Mouse (Mus musculus) testis, postnatal 14 days (tissue): ENCODE measurements around the gene Casp9.
"Not testable (repeated sequence)": the region's sequence is repeated elsewhere in the genome, so short reads cannot be mapped to it uniquely, and the experiment has no call there.

ENCODE experiments used
- DNase-seq: peaks from one replicate; pipeline ENCODE4 v3.0.0; 2021; ENCODE audit warnings: low spot score

The Casp9 gene

DNA sequence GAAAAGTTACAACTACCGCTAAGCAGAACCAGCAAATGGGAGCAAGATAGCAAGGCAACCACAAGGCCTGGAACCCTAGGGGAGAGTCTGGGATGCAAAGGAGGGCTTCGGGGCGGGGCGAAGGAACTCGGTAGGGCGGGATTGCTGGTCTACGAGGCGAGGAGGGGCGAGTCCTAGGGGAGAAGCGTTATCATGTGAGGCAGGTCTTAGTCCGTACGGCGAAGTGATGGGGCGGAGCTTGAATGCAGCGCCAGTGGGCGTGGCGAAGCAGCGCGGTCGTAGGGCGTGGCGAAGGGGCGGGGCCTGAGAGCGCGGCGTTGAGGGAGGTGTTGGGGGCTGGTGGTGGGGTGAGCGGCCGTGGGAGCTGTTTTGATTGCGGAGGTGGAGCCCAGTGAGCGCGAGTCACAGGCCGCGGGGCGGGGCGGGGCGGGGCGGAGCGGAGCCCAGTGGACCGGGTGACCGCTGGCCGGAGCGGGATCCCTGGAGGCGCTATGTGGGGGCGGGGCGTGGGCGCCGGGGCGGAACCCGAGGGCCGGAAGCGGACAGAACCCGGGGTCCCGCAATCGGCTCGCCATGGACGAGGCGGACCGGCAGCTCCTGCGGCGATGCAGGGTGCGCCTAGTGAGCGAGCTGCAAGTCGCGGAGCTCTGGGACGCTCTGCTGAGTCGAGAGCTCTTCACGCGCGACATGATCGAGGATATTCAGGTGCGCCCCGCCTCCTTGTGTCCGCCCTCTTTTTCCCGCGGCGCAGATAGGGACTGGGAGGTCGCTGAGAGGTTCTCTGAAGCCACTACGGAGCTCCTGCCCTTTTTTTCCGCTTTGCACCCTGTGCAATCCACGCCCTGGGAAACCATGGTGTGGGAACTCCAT is at the start of gene Casp9:
Gene Casp9 (plus strand): TSS at position 331 of the 870 bp plus-strand sequence.
- peak; percentile 96 for DNase-seq

DNA sequence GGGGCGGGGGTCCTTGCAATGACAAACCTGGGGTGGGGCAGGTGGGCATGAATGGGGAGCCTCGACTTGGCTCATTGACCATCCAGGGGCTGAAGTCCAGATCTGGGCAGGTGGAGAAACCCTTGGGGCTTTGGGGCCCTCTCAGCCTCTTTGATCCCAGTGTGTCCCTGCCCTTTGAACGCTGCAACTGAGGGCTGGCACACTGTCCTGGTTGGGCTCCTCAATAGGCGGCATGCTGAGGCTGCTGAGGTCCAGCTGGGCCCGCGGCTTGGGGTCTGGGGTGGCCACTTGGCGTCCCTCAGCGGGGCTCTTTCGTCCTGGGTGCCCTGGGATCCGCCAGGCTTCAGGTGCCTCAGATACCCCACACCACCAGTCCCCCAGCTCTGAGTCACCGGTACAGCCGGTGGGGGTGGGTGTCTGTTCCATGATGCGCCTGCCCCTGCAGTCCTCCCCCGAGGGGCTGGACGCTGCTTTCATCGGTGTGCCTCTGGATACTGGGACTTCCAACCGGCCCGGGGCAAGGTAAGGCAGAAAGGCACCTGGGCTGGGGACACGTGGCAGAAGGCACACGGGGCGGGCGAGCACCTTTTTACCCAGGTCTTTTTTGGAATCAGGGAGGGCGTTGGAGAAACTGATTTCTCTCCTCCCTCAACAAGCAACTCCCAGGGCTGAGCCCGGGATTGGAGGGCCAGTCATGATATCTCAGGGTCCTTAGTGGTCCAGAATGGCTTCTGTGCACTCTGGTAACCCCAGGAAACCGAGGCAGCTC is 46.6 kb upstream of the Casp9 start, which contains the start of gene Agmat:
Gene Agmat (plus strand): TSS at position 95 of the 769 bp plus-strand sequence.
- no peak for DNase-seq

DNA sequence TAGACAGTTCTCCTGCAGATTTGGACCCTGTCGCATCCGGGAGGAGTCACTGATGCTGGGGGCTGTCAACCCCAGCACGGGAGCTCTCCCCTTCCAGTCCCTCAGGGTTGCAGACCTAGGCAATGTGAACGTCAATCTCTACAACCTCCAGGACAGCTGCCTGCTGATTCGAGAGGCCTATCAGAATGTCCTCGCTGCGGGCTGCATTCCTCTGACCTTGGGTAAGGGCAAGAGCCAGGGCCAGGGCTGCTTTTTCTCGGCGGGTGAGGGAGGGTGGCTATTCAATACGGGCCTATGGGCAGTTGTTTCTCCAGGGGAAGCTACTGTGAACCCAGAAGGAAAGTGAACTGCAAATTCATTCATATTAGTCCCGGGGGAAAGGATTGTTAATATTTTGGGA is 43.9 kb upstream of the Casp9 start:
- no peak for DNase-seq

DNA sequence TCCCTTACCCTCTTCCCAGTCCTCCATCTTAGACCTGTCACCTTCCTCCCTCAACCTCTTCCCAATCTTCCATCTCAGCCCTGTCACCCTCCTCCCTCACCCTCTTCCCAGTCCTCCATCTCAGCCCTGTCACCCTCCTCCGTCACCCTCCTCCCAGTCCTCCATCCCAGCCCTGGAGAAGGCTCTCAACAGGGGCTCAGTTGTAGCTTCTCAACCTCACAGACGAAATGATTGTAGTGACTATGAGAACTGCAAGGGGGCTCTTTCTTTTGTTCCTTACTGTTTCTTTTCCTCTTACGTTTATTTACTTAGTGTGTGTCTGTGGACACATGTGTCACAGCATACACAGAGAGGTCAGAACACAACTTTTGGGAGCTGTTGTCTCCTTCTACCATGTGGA is 42.6 kb upstream of the Casp9 start:
- no peak for DNase-seq

DNA sequence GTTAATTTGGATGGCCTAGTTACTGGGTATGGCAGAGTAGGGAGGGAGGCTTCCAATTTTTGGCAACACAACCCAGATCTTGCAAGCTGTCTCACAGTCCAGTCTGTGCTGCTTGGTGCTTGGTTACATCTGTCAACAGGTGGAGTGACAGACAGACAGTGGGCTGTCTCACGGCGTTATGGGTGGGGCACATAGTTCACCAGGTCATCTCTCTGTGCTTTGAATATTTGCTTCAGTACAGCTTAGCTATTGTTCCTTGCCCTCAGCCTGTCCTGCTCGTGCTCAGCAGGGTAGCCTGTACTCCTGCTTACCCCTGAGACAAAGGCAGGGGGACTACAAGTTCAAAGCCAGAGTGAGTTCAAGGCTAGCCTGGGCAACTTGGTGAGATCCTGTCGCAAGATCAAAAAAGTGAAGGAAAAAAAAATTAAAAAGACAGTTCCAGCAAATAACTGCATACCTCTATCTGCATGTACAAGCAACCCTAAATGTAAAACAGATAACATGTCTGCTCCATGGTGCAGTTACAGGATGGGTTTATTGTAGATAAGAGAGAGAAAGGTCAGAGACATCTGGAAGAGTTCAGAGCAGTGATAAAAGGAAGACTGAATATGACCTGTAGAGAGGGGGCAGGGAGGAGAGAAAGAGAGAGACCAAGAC is 41.9 kb upstream of the Casp9 start:
- DNase-seq = no peak

DNA sequence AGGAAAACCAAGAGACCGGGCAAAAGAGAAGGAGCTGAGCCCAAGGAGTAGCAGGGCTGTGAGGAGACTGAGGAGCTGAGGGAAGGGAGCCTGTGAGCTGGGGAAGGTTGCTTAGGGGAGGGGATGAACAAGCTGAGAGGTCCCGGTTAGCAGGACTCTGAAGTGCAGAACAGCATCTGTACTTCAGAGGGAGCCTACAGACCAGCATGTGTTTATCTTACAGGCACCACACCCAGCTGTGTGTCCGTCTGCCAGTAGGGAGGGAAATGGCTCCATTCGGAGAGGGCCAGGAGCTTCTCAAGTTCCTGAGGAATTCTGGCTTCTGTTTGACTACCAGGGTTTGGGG is 41.4 kb upstream of the Casp9 start:
- no peak for DNase-seq

DNA sequence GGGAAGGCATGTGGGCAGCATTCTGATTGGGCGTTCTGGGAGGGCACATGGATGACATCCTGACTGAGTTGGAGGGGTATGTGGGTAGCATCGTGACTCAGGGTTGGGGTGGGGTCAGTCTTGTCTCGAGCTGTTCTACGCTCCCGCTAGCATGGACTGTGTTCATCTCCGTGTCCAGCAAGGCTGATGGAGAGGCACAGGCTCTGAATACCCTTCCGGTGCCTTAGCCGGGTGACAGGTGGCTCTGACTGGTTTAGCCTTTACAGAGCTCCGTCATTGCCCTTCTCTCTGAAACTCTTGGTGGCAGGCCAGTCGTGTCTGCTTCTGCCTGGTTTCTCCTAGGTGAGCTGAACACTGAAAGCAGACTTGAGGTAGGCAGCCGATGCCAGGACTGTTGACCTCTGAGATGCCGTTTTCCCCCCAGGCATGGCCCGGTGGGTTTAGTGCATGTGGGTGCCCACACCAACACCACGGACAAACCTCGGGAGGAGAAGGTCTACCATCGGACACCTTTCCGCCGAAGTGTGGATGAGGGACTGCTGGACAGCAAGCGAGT is 38.0 kb upstream of the Casp9 start:
- DNase-seq = no peak

DNA sequence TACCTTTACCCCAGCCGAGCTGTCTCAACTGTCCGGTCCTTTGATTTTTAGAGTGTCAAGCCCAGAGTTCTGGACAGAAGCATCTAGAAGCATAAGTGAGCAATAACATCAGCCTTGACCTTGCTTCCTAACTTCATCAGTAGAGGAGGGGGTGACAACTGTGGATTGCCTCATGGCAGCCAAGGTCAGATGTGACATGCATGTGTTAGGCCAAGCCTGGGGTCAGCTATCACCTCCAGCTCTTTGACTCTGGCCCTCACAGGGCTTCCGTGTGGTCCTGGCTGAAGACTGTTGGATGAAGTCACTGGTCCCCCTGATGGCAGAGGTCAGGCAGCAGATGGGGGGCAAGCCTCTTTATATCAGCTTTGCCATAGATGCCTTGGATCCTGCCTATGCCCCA is 36.3 kb upstream of the Casp9 start:
- DNase-seq = no peak

DNA sequence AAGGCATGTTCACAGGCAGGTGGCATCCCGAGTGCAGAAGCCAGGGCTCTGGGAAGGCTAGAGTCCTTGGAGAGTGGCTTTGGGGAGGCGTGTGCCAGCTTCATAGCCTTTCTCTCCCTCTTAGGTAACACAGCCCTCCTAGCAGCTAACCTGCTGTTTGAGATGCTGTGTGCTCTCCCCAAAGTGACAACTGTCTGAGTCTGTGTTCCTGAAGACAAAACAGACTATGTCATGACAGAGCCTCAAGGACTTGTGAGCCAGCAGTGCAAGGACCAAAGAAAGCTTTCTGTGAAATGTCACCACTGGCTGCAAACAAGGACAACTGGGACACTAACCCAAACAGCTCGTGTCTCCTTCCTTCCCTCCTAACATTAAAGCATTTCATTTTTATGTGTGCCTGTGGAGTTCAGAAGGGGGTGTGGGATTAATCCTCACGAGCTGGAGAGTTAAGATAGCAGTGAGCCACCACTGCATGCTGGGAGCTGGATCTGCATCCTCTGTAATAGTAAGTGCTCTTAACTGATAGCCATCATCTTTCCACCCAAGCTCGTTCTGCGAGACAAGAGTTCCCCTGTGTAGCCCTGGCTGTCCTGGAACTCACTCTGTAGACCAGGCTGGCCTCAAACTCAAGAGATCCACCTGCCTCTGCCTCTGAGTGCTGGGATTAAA is 34.4 kb upstream of the Casp9 start:
- DNase-seq = no peak

DNA sequence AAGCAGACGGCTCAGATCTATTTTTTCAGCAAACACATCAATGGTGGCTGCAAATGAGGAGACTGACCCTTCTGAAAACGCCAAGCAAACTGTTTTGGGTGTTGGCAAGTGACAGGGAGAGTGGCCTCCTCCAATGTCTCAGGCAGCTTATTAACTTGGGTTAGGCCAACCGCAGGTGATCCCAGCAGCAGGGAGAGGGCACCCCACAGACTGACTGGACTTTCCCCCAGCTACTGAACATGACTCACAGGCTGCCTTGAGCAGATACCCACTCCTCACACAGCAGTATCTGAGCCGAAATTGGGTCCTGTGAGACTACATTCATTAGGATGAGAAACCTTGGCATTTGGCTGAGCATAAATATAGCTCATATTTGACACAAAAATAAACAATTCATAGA is 32.5 kb upstream of the Casp9 start:
- DNase-seq = no peak

DNA sequence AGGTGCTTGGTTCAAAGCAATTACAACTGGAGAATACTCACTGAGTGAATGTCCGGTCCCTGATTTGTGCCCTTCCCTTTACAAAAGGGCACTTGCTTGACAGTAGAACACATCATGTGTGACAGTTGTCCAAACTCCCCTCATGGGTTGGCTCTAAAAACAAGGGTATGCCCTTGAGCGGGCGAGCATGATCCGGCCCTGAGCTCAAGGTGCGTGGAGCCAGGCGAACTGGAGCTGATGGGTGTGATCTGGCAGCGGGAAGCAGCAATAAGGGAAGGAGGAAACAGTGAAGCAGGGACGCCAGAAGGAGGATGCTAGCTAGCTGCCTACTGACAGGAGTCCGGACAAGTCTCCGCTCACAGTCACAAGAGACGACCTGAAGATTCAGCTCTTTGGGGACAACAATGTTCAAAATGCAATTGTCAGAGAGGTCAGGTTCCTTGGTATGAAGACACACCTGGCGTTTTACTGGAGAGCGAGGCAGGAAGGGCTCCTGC is 31.3 kb upstream of the Casp9 start:
- no peak for DNase-seq

DNA sequence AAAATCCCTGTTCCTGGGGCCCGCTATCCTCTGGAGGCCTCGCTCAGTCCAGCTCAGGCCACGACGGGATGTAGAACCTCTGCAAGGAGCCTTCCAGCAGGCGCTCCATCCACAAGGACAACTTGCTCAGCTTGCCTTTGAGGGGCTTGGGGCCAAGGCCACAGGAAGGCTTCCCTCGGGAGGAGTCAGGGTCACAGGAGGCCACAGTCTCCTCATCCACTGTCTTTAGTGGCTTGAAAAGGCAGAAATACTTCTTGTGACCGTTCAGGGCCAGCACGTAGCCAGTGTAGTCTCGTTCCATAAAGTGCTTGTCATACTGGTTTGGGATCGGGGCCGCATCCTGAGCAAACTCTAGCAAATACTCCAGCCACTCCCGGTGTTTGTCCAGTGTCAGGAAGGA is 29.9 kb upstream of the Casp9 start:
- DNase-seq = no peak

DNA sequence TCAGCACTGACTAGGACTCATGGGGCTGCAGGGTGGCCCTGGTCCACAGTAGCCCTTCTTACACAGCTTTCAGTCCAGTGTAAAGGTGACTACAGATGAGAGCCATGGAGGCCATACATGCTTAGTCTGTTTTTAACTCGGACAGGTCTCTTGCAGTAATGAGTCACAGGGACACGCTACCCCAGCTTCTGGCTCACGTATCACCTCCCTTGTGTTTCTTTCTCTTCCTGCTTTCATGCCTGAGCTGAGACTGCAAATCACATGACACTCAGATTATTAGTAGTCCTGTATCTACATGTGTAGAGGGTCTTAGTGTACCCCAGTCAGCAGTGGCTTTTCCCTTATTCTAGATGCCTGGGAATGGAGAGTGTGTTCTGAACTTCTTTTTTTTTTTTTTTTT is 28.4 kb upstream of the Casp9 start:
- DNase-seq = no peak

DNA sequence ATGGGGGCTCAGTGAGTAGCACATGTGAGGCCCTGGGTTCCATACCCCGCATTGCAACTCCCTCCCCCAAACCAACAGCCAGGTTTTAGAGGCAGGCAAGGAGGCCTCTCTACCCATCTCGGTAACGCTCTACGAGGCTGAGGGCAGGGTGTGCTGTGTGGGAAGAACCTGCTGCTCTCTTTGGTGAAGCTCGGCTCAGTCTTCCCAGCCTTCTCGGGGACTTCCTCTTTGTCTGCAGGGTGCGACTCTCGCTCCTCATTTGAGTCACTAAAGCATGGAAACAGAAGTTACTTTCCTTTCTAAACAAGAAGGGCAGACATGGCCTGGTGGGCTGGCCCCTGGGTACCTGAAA is 27.1 kb upstream of the Casp9 start:
- no peak for DNase-seq

DNA sequence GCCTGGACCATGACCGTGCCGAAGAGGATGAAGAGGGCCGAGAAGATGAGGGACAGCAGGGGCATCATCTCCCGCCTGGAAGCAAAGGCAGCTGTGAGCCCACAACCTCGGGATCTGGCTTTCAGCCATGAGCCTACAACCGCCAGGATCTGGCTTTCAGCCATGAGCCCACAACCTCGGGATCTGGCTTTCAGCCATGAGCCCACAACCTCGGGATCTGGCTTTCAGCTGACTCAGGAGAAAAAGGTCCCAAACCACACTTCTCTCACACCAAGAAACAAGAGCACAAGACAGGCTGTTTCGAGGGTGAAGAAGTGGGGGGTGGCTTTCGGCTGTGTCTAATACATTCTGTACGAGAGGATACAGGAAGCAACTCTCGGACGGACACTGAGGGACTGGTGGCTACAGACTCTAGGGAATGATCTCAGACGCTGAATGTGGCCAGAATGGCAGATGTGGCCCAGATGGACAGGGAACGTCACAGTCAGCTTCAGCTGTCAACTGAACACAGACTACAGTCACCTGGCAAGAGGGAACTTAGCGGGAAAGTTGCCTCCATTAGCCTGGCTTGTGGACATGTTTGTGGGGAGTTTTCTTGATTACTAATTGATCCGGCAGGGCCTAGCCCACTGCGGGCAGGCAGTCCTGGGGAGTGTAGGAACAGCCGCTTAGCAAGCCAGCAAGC is 26.6 kb upstream of the Casp9 start:
- no peak for DNase-seq

DNA sequence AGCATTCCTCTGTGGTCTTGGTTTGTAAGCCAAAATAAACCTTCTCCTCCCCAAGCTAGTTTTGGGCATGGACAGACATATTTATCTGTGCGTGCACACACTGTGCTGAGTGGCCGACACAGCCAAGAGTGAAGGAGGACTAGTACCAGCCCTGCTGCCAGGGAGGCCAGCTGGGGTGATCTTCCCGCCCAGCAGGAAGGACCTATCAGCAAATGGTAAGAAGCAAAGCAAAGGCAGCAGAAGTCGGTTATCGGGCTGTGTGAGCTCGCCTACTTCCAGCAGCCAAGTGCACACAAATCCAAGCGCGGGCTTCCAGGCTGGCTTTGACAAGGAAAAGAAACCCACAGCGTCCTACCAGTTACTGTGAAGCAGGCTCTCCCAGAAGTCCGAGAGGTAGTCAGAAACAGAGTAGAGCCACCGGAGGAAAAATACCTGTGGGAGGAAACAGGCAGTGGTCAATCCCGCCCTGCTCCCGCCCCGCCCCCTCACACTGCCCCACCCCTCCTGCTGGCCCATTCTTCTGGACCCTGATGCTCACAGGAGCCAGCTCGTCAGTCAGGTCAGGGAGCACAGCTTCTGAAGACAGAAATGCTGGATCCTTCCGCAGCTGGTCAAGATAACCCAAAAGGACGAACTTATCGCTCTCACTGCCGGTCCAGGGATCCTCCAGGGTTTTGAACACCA is 25.9 kb upstream of the Casp9 start:
- DNase-seq = peak; percentile 66

DNA sequence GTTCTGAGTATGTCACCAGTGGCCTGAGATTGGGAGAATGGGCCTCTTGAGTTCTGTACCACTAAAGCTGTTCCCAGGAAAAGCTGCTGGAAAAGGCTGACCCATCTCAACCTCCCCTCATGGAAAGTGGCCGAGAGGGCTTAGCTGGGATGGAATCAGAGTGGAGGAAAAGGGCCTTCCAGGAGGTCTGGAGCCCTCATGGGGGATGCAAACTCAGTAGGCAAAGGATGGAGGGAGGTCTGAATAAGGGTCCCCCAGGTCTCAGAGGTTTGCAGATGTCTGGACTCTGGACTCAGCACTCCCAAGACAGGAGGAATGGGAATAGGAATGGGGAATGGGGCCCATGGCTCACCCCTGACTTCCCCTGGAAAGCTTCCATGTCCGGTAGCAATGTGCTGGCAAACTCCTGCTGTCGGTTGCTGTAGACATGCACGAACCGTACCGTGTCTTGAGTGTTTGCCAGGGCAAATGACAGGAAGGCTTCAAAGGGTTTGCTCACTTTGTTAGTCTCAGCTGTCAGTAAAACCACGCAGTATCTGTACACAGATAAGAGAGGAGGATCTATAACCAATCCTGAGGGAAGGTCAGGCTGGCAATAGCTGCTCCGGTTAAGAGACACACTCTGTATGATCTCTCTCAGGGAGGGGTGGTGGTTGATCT is 23.8 kb upstream of the Casp9 start:
- DNase-seq = no peak

DNA sequence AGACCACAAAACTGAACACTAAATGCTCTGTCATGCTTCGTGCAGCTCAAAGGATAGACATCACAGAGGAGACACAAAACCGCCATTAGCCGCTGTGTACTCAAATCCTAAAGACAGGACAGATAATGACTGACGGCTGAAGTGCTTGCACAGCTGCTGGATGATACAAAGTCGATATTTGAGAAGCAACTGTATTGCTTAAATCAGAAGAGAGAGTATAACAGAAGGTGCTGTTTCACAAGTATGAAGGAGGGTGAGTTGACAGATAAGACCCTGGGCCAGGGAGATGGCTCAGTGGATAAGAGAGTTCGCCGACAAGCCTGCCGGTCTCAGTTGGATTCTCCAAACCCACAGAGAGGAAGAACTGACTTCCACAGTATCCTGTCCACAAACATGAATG is 21.6 kb upstream of the Casp9 start:
- DNase-seq = no peak

DNA sequence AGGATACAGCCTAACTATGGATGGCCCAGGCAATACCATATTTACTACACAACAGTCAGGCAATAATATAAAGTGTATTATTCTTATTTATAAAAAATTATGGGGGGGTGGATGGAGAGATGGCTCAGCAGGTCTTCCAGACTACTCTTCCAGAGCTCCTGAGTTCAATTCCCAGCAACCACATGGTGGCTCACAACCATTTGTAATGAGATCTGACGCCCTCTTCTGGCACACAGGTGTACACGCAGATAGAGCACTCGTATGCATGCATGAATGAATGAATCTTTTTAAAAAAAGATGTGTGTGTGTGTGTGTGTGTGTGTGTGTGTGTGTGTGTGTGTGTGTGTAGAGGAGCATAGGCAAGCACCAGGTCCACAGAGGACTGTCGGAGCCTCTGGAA is 20.4 kb upstream of the Casp9 start:
- DNase-seq = not testable (repeated sequence)

DNA sequence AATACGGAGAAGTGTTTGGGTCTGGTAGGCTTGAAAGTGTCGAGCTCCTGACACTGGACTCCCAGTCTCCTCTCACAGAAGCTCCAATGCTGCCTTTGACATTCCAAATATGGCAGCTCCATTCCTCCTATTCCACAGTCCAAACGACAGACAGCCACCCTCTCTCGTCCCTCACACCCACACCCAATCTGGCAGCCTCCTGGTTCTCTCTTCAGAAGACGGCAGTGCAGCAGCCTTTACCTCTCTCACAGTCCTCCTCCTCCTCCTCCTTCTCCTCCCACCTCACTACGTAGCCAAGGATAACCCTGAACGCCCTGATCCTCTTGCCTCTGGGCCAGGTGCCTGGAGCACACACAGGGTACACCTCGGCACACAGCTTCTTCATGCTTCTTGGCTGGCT is 13.6 kb upstream of the Casp9 start:
- no peak for DNase-seq
